Mouse (Mus musculus): Measurements from ENCODE around the gene Nos2. TPM values are rescaled to one million over a fixed set of nuclear protein-coding genes. Genes with fewer than 3 reads are reported as not detected.
"Not testable (repeated sequence)": the region's sequence is repeated elsewhere in the genome, so short reads cannot be mapped to it uniquely, and the experiment has no call there.

The Nos2 gene
- polyA plus RNA-seq, 1 experiment from 2014 or later = 0.92 TPM

- H3K4me2 ChIP-seq (ENCODE audit: low read length) = no peak overlapping the region
- H3K4me1 ChIP-seq (replicated peaks; ENCODE audit: insufficient read depth, low read length) = peaks cover 20% of the 10 kb centered on the region; the same call in 1 of the 2 replicates
- no peaks in the 10 kb centered on the region for H3K36me3 ChIP-seq (ENCODE audit: insufficient read depth, low read length)
- no peak for DNase-seq (ENCODE audit: low spot score)
- TF ChIP-seq CTCF (IDR thresholded peaks at IDR 0.05; ENCODE audit: low read depth) = no peak
- ATAC-seq (replicated peaks; ENCODE audit: low FRiP score, low read depth) = no peak
- H3K9me3 ChIP-seq (replicated peaks; ENCODE audit: low read length) = no peaks in the 10 kb centered on the region
- no peaks in the 10 kb centered on the region for H3K27me3 ChIP-seq (ENCODE audit: insufficient read depth, low read length)
- 69% methylated on average over 10 of the region's 10 CpGs for WGBS
- H3K27ac ChIP-seq = peak overlapping the region; percentile 75; the same call in 1 of the 2 replicates
- H3K4me3 ChIP-seq (replicated peaks; ENCODE audit: low read depth, low read length) = no peak overlapping the region
- H3K9ac ChIP-seq (ENCODE audit: low read depth, low read length) = no peak overlapping the region
Observed at GRCm38 (mm10) chr11:79003769-79004638, 83.4 kb downstream of the Nos2 start.

- Histone ChIP-seq H3K4me1 (replicated peaks; ENCODE audit: insufficient read depth, low read length) (peaks cover 20% of the 10 kb centered on the region; the same call in 1 of the 2 replicates), H3K27me3 (ENCODE audit: insufficient read depth, low read length) (no peaks in the 10 kb centered on the region), H3K9ac (ENCODE audit: low read depth, low read length) (no peak overlapping the region), H3K27ac (no peak overlapping the region), H3K4me2 (ENCODE audit: low read length) (no peak overlapping the region), H3K4me3 (replicated peaks; ENCODE audit: low read depth, low read length) (no peak overlapping the region), H3K36me3 (ENCODE audit: insufficient read depth, low read length) (no peaks in the 10 kb centered on the region), H3K9me3 (replicated peaks; ENCODE audit: low read length) (no peaks in the 10 kb centered on the region)
- no peak for TF ChIP-seq CTCF (IDR thresholded peaks at IDR 0.05; ENCODE audit: low read depth)
- 77% methylated on average over 14 of the region's 14 CpGs for whole genome bisulfite sequencing
- DNase-seq (ENCODE audit: low spot score) (no peak), ATAC-seq (replicated peaks; ENCODE audit: low FRiP score, low read depth) (no peak)
Observed at GRCm38 (mm10) chr11:79005578-79006394, 85.2 kb downstream of the Nos2 start.

- DNase-seq (ENCODE audit: low spot score) = no peak
- ATAC-seq (replicated peaks; ENCODE audit: low FRiP score, low read depth) = no peak
- no peaks in the 10 kb centered on the region for H3K27me3 ChIP-seq (ENCODE audit: insufficient read depth, low read length)
- H3K4me1 ChIP-seq (replicated peaks; ENCODE audit: insufficient read depth, low read length) = peaks cover 20% of the 10 kb centered on the region; the same call in 1 of the 2 replicates
- no peak overlapping the region for H3K4me2 ChIP-seq (ENCODE audit: low read length)
- H3K27ac ChIP-seq = no peak overlapping the region
- no peaks in the 10 kb centered on the region for H3K9me3 ChIP-seq (replicated peaks; ENCODE audit: low read length)
- no peak overlapping the region for H3K9ac ChIP-seq (ENCODE audit: low read depth, low read length)
- WGBS = 64% methylated on average over 5 of the region's 5 CpGs
- no peak for TF ChIP-seq CTCF (IDR thresholded peaks at IDR 0.05; ENCODE audit: low read depth)
- no peaks in the 10 kb centered on the region for H3K36me3 ChIP-seq (ENCODE audit: insufficient read depth, low read length)
- no peak overlapping the region for H3K4me3 ChIP-seq (replicated peaks; ENCODE audit: low read depth, low read length)
Observed at GRCm38 (mm10) chr11:79006417-79006816, 85.8 kb downstream of the Nos2 start.

GRCm38 (mm10) chr11:79007356-79007755, 86.8 kb downstream of the Nos2 start:
- ATAC-seq (replicated peaks; ENCODE audit: low FRiP score, low read depth); DNase-seq (ENCODE audit: low spot score); H3K27ac ChIP-seq; H3K4me2 ChIP-seq (ENCODE audit: low read length); H3K4me3 ChIP-seq (replicated peaks; ENCODE audit: low read depth, low read length); H3K27me3 ChIP-seq (ENCODE audit: insufficient read depth, low read length); H3K9ac ChIP-seq (ENCODE audit: low read depth, low read length); H3K36me3 ChIP-seq (ENCODE audit: insufficient read depth, low read length); H3K9me3 ChIP-seq (replicated peaks; ENCODE audit: low read length): not testable (repeated sequence)
- 82% methylated on average over 3 of the region's 3 CpGs for WGBS
- peaks cover 19% of the 10 kb centered on the region; the same call in 1 of the 2 replicates for H3K4me1 ChIP-seq (replicated peaks; ENCODE audit: insufficient read depth, low read length)

- H3K27ac ChIP-seq = no peak overlapping the region
- H3K4me2 ChIP-seq (ENCODE audit: low read length) = no peak overlapping the region
- no peaks in the 10 kb centered on the region for H3K9me3 ChIP-seq (replicated peaks; ENCODE audit: low read length)
- peaks cover 10% of the 10 kb centered on the region; the same call in 1 of the 2 replicates for H3K4me1 ChIP-seq (replicated peaks; ENCODE audit: insufficient read depth, low read length)
- DNase-seq (ENCODE audit: low spot score) = no peak
- no peaks in the 10 kb centered on the region for H3K36me3 ChIP-seq (ENCODE audit: insufficient read depth, low read length)
- no peak overlapping the region for H3K4me3 ChIP-seq (replicated peaks; ENCODE audit: low read depth, low read length)
- WGBS = 84% methylated on average over 6 of the region's 6 CpGs
- no peak for ATAC-seq (replicated peaks; ENCODE audit: low FRiP score, low read depth)
- H3K9ac ChIP-seq (ENCODE audit: low read depth, low read length) = no peak overlapping the region
- no peak for TF ChIP-seq CTCF (IDR thresholded peaks at IDR 0.05; ENCODE audit: low read depth)
- H3K27me3 ChIP-seq (ENCODE audit: insufficient read depth, low read length) = no peaks in the 10 kb centered on the region
Observed at GRCm38 (mm10) chr11:79008007-79008775, 87.6 kb downstream of the Nos2 start.

- Histone ChIP-seq H3K9me3 (replicated peaks; ENCODE audit: low read length) (no peaks in the 10 kb centered on the region), H3K4me2 (ENCODE audit: low read length) (no peak overlapping the region), H3K27ac (no peak overlapping the region), H3K36me3 (ENCODE audit: insufficient read depth, low read length) (no peaks in the 10 kb centered on the region), H3K27me3 (ENCODE audit: insufficient read depth, low read length) (no peaks in the 10 kb centered on the region), H3K4me3 (replicated peaks; ENCODE audit: low read depth, low read length) (no peak overlapping the region), H3K4me1 (replicated peaks; ENCODE audit: insufficient read depth, low read length) (peaks cover 4% of the 10 kb centered on the region; the same call in 1 of the 2 replicates), H3K9ac (ENCODE audit: low read depth, low read length) (no peak overlapping the region)
- 87% methylated on average over 7 of the region's 7 CpGs for WGBS
- TF ChIP-seq CTCF (IDR thresholded peaks at IDR 0.05; ENCODE audit: low read depth) = no peak
- DNase-seq (ENCODE audit: low spot score) (no peak), ATAC-seq (replicated peaks; ENCODE audit: low FRiP score, low read depth) (no peak)
Observed at GRCm38 (mm10) chr11:79008891-79009290, 88.3 kb downstream of the Nos2 start.

Other genes with a start within 250 kb of the Nos2 start
- gene Nlk, start 223.4 kb upstream of the Nos2 start, polyA plus RNA-seq (2015; fragmentation: Nextera tagmentation; extraction: Ambion mirVana) = 19.2 and 20.8 TPM in 2 replicates
- 53.6 and 55.8 TPM in 2 replicates for gene Ccnq, start 169.1 kb upstream of the Nos2 start, polyA plus RNA-seq (2015; fragmentation: Nextera tagmentation; extraction: Ambion mirVana)
- 27.5 and 28.6 TPM in 2 replicates for gene Lyrm9, start 94.2 kb upstream of the Nos2 start, polyA plus RNA-seq (2015; fragmentation: Nextera tagmentation; extraction: Ambion mirVana)
- 87.9 and 94.0 TPM in 2 replicates for gene Lgals9, start 64.2 kb downstream of the Nos2 start, polyA plus RNA-seq (2015; fragmentation: Nextera tagmentation; extraction: Ambion mirVana)
- gene Ksr1, start 225.6 kb downstream of the Nos2 start, polyA plus RNA-seq (2015; fragmentation: Nextera tagmentation; extraction: Ambion mirVana) = 1.7 and 1.8 TPM in 2 replicates

Measured in kidney, postnatal 0 days (tissue).